In the genomic region with DNA sequence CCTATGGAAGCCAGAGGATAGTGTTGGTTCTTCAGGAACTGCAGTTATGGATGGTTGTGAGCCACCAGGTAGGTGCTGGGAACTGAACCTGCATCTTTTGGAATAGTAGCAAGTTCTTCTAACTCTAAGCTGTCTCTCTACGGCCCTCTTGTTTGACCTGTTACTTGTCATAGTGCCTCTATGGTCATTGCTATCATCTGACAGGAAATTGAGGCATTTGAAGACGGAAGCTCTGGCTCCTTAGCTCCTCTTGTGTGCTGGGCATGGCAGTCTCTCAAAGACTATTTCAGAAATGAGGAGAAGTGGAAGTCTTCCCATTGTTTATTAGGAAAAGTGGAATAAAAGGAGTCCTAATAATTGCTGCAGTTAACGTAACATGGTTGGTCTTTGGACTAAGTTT, we compare ENCODE assay signal across 19 mouse cellular contexts.
"Had no signal": no experiment of that assay in that cellular context is flagged by ENCODE, and none has a peak within 500 bp of the region (broad histone marks: within the 10 kb centered on the region; RNA-seq: fewer than 3 reads in every experiment).

No protein-coding gene starts in this region.

- H3K27ac ChIP-seq: kidney, postnatal 0 days; limb, embryonic 12.5 days; limb, embryonic 15.5 days; liver, embryonic 15.5 days; lung, embryonic 15.5 days; midbrain, embryonic 12.5 days; midbrain, embryonic 15.5 days; neural tube, embryonic 12.5 days; neural tube, embryonic 15.5 days had no signal

- H3K4me3 ChIP-seq: limb, embryonic 12.5 days; limb, embryonic 15.5 days; liver, embryonic 15.5 days; lung, embryonic 15.5 days; midbrain, embryonic 12.5 days; midbrain, embryonic 15.5 days; neural tube, embryonic 12.5 days; neural tube, embryonic 15.5 days had no signal

- DNase-seq: kidney, adult 2 months; kidney, postnatal 25 days; left cerebral cortex, postnatal 4 days; lung, adult 18-20 months; lung, postnatal 10 days; lung, postnatal 36 days; right cerebral cortex, postnatal 25 days; thymus, adult 2 months; thymus, postnatal 14 days; thymus, postnatal 4 days had no signal

- ATAC-seq: midbrain, embryonic 15.5 days had no signal

- H3K4me1 ChIP-seq: midbrain, embryonic 12.5 days; midbrain, embryonic 15.5 days; neural tube, embryonic 12.5 days; neural tube, embryonic 15.5 days had no signal

- H3K27me3 ChIP-seq: limb, embryonic 12.5 days; limb, embryonic 15.5 days; liver, embryonic 15.5 days; lung, embryonic 15.5 days; midbrain, embryonic 12.5 days; midbrain, embryonic 15.5 days; neural tube, embryonic 12.5 days; neural tube, embryonic 15.5 days had no signal

- H3K36me3 ChIP-seq: limb, embryonic 12.5 days; limb, embryonic 15.5 days; liver, embryonic 15.5 days; lung, embryonic 15.5 days; midbrain, embryonic 12.5 days; midbrain, embryonic 15.5 days; neural tube, embryonic 12.5 days; neural tube, embryonic 15.5 days had no signal
